Mouse (Mus musculus) WW6 (cell line): ENCODE data around the gene Foxk1.
A peak's percentile ranks its signal among the peaks of the same experiment; 100 is the strongest.

ENCODE experiments used
- DNase-seq: peaks from one replicate; pipeline ENCODE4 v3.0.0-alpha.2; 2013; ENCODE audit warnings: low read depth, low spot score

Foxk1 gene

GRCm38 (mm10) chr5:142400981-142401640 lies at the start of gene Foxk1:
TSS of gene Foxk1 (plus strand) at chr5:142401497.
- DNase-seq: peak; percentile 60

DNA sequence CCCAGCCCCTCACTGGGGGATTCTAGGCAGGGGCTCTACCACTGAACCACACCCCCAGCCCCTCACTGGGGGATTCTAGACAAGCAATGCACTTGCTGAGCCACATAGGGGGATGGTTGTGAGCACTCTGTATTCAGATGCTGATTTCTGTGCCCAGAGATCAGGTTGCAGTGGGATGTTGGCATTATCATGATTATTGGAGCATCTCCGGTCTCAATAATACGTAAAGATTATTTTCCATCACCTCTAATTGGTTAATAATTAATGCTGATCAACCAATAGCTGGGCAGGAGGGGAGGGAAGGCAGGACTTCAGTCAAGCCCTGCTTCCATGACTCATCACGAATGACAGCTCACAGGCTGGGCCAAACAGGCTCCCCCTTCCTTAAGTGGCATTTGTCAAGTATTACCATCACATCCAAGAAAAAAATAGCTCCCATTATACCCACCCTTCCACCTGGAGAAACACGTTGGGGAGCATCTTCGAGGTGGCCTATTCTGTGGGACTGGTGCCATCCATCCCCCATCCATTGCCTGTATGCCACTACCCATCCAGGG lies 48.9 kb upstream of the Foxk1 start:
- no peak for DNase-seq

- no peak for DNase-seq
These were observed 46.2 kb upstream of the Foxk1 start for GRCm38 (mm10) chr5:142355144-142355543.

- no peak for DNase-seq
These were observed 40.1 kb upstream of the Foxk1 start for GRCm38 (mm10) chr5:142361166-142361565.

DNA sequence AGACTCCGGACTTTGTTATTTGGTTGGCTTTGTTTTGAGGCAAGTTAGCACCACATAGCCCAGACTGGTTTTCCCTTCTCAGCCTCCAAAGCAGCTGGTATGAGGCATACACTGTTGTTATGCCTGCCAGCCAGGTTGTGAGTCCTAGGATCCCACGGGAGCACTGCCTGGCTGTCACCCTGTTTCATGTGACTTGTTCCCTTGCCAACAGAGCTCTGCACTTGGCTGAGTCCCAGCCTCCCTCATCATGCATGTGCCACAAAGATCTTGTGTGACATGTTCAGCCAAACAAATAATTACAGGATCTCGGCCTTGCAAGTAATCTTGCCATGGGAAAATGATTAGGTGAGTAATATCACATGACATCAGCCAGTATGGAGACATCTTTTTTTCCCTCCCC lies 38.4 kb upstream of the Foxk1 start:
- DNase-seq: no peak

DNA sequence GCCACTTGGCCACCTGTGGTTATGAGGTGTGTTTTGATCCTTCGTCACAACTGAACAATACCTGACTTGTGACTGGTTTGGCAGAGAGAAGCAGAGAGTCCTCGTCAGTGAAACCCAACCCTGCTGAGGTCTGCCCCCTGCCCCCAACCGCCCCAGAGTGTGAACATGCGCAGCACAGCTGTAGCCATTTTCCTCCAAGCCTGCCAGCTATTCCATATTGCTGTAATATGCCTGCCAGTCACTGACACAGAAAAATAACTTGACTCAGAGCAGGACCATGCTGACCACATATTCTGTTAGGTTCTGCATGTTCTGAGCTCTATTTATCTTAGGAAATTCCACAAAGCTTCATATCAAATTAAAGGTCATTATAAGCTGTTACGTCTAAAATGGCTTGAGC lies 37.2 kb upstream of the Foxk1 start:
- DNase-seq: no peak

DNA sequence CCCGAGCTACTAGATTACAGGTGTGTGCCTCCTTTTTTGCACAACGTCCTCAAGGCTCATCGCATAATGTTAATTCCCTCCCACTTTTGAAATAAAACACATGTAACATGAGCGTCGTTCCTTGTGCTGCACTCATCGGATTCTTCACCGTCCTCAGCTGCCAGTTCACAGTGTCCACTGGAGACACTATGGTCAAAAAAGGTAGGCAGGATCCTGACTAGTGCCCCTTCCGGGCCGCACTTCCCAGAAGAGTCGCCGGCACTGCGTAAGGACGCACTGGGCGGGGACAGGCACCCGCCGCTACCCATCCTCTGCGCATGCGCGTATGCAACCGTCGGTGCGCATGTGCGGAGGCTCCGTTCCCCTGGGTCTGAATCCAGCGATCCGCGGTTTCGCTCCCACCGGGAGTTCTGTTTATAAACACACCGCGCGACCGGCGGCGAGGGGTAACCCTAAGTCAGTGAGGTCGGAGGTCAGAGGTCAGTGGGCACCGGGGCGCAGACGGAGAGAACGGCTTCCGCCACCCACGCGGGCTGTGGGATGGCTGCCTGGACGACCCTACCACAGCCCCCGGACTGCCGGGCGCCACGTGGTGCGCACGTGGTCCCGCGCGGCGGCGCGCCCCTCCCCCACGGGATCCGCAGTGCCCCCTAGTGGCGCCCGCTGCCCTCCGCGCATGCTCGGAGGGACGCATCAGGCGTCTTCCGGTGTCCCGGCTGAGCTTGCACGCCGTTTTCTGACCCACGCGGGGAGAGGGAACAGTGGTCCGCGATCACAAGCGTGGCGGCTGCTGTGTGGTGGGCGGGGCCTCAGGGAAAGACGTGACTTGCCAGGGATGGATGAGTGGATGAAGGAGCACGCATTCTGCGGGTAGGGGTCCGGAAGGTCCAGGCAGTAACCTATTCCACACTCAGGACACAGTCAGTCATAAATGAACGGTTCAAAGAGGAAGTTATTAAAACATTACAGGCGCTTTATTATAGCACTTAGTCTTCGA lies 33.9 kb upstream of the Foxk1 start:
- peak; percentile 77 for DNase-seq

DNA sequence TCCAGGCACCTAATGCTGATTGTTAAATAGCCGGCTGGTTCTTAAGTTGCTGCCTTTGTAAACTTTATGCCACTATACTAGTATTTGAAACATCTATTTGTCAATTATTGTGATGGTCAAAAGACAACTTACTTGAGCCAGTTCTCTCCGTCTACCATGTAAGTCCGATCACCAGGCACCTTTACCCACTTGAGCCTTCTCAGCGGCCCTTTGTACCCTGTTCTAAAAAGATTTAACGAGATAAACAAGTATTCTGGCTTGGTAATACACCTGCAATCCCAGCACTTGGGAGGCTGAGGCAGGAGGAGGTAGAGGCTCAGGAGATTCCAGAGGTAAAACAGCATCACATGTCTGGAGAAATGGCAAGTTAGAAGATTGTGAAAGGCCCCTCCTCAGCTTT lies 33.2 kb upstream of the Foxk1 start:
- no peak for DNase-seq

DNA sequence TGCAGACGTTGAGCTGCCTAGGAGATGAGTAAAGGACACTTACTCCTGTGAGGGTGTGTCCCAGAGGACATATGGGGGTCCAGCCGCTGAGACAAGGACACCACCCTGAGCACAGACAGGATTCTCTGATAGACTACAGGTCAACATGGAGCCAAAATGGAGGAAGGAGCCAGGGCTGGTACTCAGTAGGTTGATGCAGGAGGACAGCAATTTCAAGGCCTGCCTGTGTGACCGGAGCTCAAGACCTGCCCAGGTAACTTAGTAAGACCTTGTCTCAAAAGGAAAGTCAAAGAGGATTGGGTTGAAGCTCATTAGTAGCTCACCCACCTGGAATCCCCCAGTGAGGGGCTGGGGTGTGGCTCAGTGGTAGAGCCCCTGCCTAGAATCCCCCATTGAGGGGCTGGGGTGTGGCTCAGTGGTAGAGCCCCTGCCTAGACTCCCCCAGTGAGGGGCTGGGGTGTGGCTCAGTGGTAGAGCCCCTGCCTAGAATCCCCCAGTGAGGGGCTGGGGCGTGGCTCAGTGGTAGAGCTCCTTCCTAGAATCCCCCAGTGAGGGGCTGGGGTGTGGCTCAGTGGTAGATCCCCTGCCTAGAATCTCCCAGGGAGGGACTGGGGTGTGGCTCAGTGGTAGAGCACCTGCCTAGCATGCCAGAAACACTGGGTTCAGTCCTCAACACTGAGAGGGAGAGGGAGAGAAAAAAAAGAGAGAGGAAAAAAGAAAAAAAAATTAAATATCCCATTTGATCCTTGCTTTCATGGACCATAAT lies 30.7 kb upstream of the Foxk1 start:
- no peak for DNase-seq

DNA sequence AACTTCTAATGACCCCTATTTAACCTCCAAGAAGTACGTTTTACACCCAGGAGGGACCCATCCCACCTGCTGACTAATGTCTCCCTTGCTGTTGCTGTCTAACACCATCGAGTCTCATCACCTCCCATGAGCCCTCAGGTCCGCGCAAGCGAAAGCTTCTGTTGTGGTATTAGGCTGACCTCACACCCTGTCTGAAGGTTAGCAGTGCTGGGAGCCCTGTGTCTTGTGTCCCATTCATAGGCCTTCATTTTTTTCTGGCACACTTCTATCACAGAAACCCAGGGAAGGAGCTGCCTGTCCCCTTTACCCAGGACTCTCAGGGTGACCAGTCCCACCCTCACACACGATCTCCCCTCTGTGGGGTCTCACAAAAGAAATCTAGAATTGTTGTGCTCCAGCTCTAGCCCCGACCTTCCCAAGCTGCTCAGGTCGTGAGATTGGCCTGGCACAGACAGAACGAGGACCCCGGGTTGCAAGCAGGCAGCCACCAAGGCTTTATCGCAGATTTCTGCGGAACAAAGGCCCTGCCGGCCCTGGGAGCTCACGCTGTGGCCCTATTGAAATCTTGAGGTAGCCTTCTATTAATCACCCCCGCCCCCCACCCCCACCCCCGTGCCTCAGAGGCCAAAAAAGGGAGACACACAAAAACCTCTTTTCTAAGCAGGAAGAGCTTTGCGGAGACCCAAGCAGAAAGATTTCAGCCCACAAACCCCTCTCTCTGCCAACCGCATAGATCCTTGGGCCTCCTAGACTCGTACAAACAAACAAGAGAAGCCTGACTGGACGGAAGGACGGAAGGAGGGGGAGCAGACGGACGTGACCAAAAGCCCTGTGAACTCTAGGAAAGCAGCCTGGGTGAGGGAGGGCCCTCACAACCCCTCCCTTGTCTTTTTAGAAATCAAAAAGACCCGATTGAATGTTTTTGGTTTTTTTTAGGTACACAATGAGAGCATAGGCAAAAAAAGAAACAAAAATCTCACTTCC lies 29.8 kb upstream of the Foxk1 start:
- DNase-seq: no peak

GRCm38 (mm10) chr5:142372207-142372606 lies 29.1 kb upstream of the Foxk1 start:
- DNase-seq: no peak

- no peak for DNase-seq
These were observed 27.0 kb upstream of the Foxk1 start for GRCm38 (mm10) chr5:142374343-142374742.

- DNase-seq: no peak
These were observed 25.7 kb upstream of the Foxk1 start for GRCm38 (mm10) chr5:142375641-142376040.

DNA sequence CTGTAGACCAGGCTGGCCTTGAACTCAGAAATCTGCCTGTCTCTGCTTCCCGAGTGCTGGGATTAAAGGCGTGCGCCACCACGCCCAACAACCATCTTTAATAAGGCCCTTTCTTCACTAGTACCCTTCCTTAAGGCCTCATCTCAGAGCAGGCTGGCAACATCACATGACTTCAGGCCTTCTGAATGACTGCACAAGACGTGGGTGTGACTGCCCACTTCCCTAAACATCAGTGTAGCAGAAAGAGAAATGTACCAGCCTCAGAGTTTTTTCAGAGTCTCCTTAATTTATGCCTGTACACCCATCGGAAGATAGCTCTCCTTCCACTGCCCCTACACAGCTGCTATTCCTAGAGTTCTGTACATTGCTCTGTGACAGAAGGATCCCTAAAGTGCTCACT lies 25.2 kb upstream of the Foxk1 start:
- DNase-seq: no peak

DNA sequence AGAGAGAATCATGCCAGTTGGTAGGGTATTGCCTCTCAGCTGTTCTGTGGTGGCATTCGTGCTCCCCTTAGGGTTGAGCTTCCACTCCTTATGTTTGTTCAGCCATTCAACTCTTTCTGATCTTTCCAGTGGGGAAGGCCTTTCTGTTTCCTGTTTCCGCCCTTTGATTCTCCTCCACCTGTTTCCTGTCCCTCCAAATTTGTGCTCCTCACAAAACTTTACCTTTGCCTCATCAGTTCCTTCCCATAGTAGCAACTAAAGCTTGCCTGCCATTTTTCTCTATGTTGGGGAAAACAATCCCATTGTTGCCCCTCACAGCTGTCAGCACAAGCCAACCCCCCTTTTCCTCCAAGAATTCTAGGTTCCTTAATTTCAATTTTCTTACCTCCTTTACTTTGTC lies 23.2 kb upstream of the Foxk1 start:
- DNase-seq: no peak

GRCm38 (mm10) chr5:142380491-142380890 lies 20.8 kb upstream of the Foxk1 start:
- DNase-seq: no peak

DNA sequence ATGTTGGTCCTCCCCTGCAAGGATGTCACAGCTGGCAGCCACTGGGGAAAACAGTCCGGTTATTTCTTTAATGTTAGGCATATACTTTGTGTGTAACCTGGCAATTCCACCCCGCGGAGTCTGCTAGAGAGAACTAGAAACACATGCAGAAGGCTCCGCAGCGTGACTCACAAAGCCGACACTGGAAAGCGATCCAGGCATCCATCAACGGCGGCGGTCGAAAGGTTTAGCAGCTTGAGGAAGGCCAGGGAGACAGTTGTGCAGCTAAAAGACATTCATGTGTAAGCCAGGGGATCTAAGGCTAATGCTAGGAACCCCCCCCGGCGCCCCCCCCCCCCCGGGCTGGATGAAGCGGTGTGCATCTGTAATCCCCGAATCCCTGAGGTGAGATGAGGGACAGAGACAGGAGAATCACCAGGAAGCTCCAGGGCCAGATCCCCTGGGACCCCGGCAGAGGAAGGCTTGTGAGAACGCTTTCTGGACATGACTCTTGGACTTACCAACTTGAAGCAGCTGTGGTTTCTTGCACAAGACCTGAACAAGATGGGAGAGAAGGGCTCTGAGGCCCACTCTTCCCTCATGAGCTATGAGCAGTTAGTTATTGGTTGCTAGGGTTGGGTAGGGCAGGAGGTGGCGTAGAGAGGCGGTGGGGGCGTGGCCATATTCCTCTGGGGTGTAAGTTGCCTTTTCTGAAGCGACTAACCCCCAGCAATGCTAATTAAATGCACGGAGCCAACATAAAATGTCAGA lies 16.2 kb upstream of the Foxk1 start:
- DNase-seq: no peak

GRCm38 (mm10) chr5:142386329-142386728 lies 15.0 kb upstream of the Foxk1 start:
- no peak for DNase-seq

DNA sequence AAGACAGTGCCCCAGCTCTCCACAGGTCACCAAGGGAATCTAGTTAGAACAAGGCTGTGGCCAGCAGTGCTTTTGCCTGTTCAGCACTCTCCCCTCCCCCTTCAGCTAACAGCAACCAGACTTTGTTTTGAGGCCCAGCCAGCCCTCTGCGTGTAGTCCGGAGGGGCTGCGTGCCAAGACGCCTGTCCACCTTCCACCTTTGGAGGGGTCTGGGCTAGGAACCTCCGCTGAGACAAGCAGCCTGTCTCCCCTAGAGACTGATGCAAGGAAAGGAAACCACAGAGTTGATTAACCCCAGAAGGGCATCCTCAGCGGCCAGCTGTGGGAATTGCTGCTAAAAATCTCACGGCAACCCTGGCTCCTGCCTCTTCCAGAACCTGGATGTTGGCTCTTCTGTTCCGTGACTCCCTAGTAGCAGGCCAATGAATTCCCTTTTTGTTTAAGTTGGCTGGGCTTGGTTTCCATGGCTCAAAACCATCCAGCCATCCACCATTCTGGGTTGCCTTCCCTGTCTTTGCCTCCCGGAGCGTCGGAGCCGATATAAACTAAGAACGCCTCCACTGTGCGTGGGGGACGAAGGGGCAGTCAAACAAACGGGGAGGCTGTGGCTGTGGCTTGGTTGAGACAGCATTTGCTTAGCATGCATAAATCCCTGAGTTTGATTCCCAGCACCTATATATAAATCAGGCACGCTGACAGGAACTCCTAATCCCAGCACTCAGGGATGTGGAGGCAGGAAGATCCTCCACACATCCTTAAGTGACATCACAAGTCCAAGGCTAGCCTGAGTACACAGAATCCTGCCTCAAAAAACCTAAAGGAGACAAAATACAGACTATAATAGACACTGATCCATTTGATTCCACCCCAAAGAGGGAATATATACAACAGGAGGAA lies 14.3 kb upstream of the Foxk1 start:
- no peak for DNase-seq
